Mouse (Mus musculus) heart, postnatal 36 days (tissue): Measurements from ENCODE around the gene Rnase10. TPM values are rescaled to one million over a fixed set of nuclear protein-coding genes. Genes with fewer than 3 reads are reported as not detected.

Experiments used
- total RNA-seq, 2 experiments: library from RNA; stranded (reverse); gene quantifications; 2 replicates each; pipeline ENCODE4 v1.2.3; 2021

Rnase10 gene
- total RNA-seq, 2 experiments from 2014 or later, result 0.22 to 0.25 TPM

Other genes with a start within 250 kb of the Rnase10 start
- gene Ttc5, start 222.2 kb upstream of the Rnase10 start, total RNA-seq, result 10 to 100 TPM; 13.8 to 15.2 TPM
- not detected for gene Ccnb1ip1, start 200.0 kb upstream of the Rnase10 start, total RNA-seq
- 10 to 100 TPM; 14.3 to 15.7 TPM for gene Parp2, start 199.9 kb upstream of the Rnase10 start, total RNA-seq
- 10 to 100 TPM; 10.3 to 13.9 TPM for gene Tep1, start 137.2 kb upstream of the Rnase10 start, total RNA-seq
- 10 to 100 TPM; 27.6 to 43.8 TPM for gene Klhl33, start 110.2 kb upstream of the Rnase10 start, total RNA-seq
- 10 to 100 TPM; 75.7 to 79.2 TPM for gene Osgep, start 82.9 kb upstream of the Rnase10 start, total RNA-seq
- gene Apex1, start 82.8 kb upstream of the Rnase10 start, total RNA-seq, result 10 to 100 TPM; 27.7 to 28.1 TPM
- gene Pip4p1, start 76.9 kb upstream of the Rnase10 start, total RNA-seq, result 10 to 100 TPM; 24.5 to 27.2 TPM
- gene Pnp, start 76.7 kb upstream of the Rnase10 start, total RNA-seq, result 10 to 100 TPM; 12.7 to 14.8 TPM
- gene Gm49342, start 63.2 kb upstream of the Rnase10 start, total RNA-seq, result 10 to 100 TPM; 10.1 to 10.6 TPM
- gene Pnp2, start 51.8 kb upstream of the Rnase10 start, total RNA-seq, result under 1 TPM; 0.22 to 0.65 TPM
- gene Rnase9, start 34.1 kb downstream of the Rnase10 start, total RNA-seq, result not detected
- gene Rnase11, start 42.4 kb downstream of the Rnase10 start, total RNA-seq, result not detected
- not detected for gene Rnase12, start 49.9 kb downstream of the Rnase10 start, total RNA-seq
- gene Olfr750, start 66.7 kb downstream of the Rnase10 start, total RNA-seq, result not detected
- gene Rnase4, start 83.3 kb downstream of the Rnase10 start, total RNA-seq, result 10 to 100 TPM; 58.7 to 61.0 TPM
- gene Ang, start 83.4 kb downstream of the Rnase10 start, total RNA-seq, result 1 to 10 TPM; 7.7 to 9.5 TPM
- gene Eddm3b, start 106.7 kb downstream of the Rnase10 start, total RNA-seq, result not detected
- under 1 TPM; 0.28 to 0.87 TPM for gene Rnase6, start 116.2 kb downstream of the Rnase10 start, total RNA-seq
- 1 to 10 TPM in 1 of 2 experiments, under 1 TPM in 1; 0.80 to 1.1 TPM for gene Rnase1, start 139.0 kb downstream of the Rnase10 start, total RNA-seq
- not detected for gene Rnase2b, start 154.5 kb downstream of the Rnase10 start, total RNA-seq
- not detected for gene Ang2, start 191.4 kb downstream of the Rnase10 start, total RNA-seq
- gene Ear14, start 195.6 kb downstream of the Rnase10 start, total RNA-seq, result not detected
- 1 to 10 TPM in 1 of 2 experiments, under 1 TPM in 1; 0.81 to 1.4 TPM for gene Rnase2a, start 248.4 kb downstream of the Rnase10 start, total RNA-seq